Mouse (Mus musculus): Measurements from ENCODE around the gene Gadd45a.
"Not testable (repeated sequence)": the region's sequence is repeated elsewhere in the genome, so short reads cannot be mapped to it uniquely, and the experiment has no call there.

Gene Gadd45a

GRCm38 (mm10) chr6:67048880-67049694, 11.8 kb upstream of the Gadd45a start:
- DNase-seq (ENCODE audit: low spot score in 2 of 2), result no peak

GRCm38 (mm10) chr6:67048052-67048691, 10.9 kb upstream of the Gadd45a start:
- no peak for DNase-seq (ENCODE audit: low spot score in 2 of 2)

GRCm38 (mm10) chr6:67046937-67047336, 9.7 kb upstream of the Gadd45a start:
- DNase-seq (ENCODE audit: low spot score in 2 of 2), result no peak

- no peak for DNase-seq (ENCODE audit: low spot score in 2 of 2)
Measured at GRCm38 (mm10) chr6:67045424-67045823, 8.2 kb upstream of the Gadd45a start.

- DNase-seq (ENCODE audit: low spot score in 2 of 2), result no peak
Measured at GRCm38 (mm10) chr6:67040904-67041410, 3.7 kb upstream of the Gadd45a start.

GRCm38 (mm10) chr6:67038964-67039363, 1.7 kb upstream of the Gadd45a start:
- DNase-seq (ENCODE audit: low spot score in 2 of 2), result no peak

- DNase-seq (ENCODE audit: low spot score in 2 of 2), result peak; percentile 86 to 93
Measured at GRCm38 (mm10) chr6:67036356-67036811, 873 bp downstream of the Gadd45a start.

GRCm38 (mm10) chr6:67035388-67036299, 1.6 kb downstream of the Gadd45a start:
- DNase-seq (ENCODE audit: low spot score in 2 of 2), result peak; percentile 50 to 71

- peak; percentile 67 to 72 for DNase-seq (ENCODE audit: low spot score in 2 of 2)
Measured at GRCm38 (mm10) chr6:67034331-67035130, 2.7 kb downstream of the Gadd45a start.

GRCm38 (mm10) chr6:67033604-67034003, 3.7 kb downstream of the Gadd45a start:
- DNase-seq (ENCODE audit: low spot score in 2 of 2), result no peak

- not testable (repeated sequence) for DNase-seq (ENCODE audit: low spot score in 2 of 2)
Measured at GRCm38 (mm10) chr6:67032972-67033371, 4.3 kb downstream of the Gadd45a start.

GRCm38 (mm10) chr6:67032551-67032950, 4.7 kb downstream of the Gadd45a start:
- DNase-seq (ENCODE audit: low spot score in 2 of 2), result not testable (repeated sequence)

GRCm38 (mm10) chr6:67030846-67031245, 6.4 kb downstream of the Gadd45a start:
- no peak for DNase-seq (ENCODE audit: low spot score in 2 of 2)

- no peak for DNase-seq (ENCODE audit: low spot score in 2 of 2)
Measured at GRCm38 (mm10) chr6:67030416-67030815, 6.8 kb downstream of the Gadd45a start.

- DNase-seq (ENCODE audit: low spot score in 2 of 2), result no peak
Measured at GRCm38 (mm10) chr6:67029987-67030386, 7.3 kb downstream of the Gadd45a start.

- DNase-seq (ENCODE audit: low spot score in 2 of 2), result no peak
Measured at GRCm38 (mm10) chr6:67029312-67029950, 7.8 kb downstream of the Gadd45a start.

GRCm38 (mm10) chr6:67027438-67028142, 9.7 kb downstream of the Gadd45a start:
- no peak for DNase-seq (ENCODE audit: low spot score in 2 of 2)

- DNase-seq (ENCODE audit: low spot score in 2 of 2), result no peak
Measured at GRCm38 (mm10) chr6:67026661-67027060, 10.6 kb downstream of the Gadd45a start.

GRCm38 (mm10) chr6:67023729-67024128, 13.5 kb downstream of the Gadd45a start:
- no peak for DNase-seq (ENCODE audit: low spot score in 2 of 2)

- DNase-seq (ENCODE audit: low spot score in 2 of 2), result no peak
Measured at GRCm38 (mm10) chr6:67021308-67021707, 15.9 kb downstream of the Gadd45a start.

Data from spleen, postnatal 4 days (tissue).